Mouse (Mus musculus) olfactory bulb, adult 2 months (tissue): ENCODE measurements around the gene Nmt1. TPM values are rescaled to one million over a fixed set of nuclear protein-coding genes. Genes with fewer than 3 reads are reported as not detected.

ENCODE experiments used
- H3K27ac ChIP-seq: fragments of 200-500 bp; 2 replicates; pipeline ENCODE4 v1.5.1; 2012; ENCODE audit warnings: low read depth, low read length; ENCODE audit not compliant: insufficient read depth
- H3K4me1 ChIP-seq: fragments of 200-500 bp; 2 replicates; pipeline ENCODE4 v1.6.1; 2012; ENCODE audit warnings: low read length; ENCODE audit not compliant: control insufficient read depth, insufficient read depth
- H3K4me3 ChIP-seq: fragments of 200-500 bp; 2 replicates; pipeline ENCODE4 v1.5.1; 2012; ENCODE audit warnings: mild to moderate bottlenecking, low read depth, low read length, moderate library complexity; ENCODE audit not compliant: insufficient read depth
- CTCF ChIP-seq: fragments of 200-500 bp; IDR thresholded peaks from 2 replicates; pipeline ENCODE4 v1.5.1; 2012; ENCODE audit warnings: low read depth, mild to moderate bottlenecking, low read length, moderate library complexity; ENCODE audit not compliant: insufficient read depth
- POLR2A ChIP-seq: fragments of 200-500 bp; IDR thresholded peaks from 2 replicates; pipeline ENCODE4 v1.6.1; 2012; ENCODE audit warnings: mild to moderate bottlenecking, low read depth, low read length, moderate library complexity; ENCODE audit not compliant: insufficient read depth
- WGBS: fragments of 180-500 bp; shearing (Covaris S2); methylation state at CpG from one replicate; pipeline ENCODE4 v1.1.7; 2018; 5-methylcytosine and 5-hydroxymethylcytosine counted together
- polyA plus RNA-seq: library from polyadenylated mRNA; stranded (reverse); fragments of >200 nt; gene quantifications from 2 replicates; pipeline ENCODE4 v1.2.4, GENCODE M21; 2012; ENCODE audit warnings: low replicate concordance; ENCODE audit not compliant: missing spikeins, insufficient read depth, insufficient read length

Nmt1 gene
- polyA plus RNA-seq, 1 experiment = 557 TPM

- no peak overlapping the region for H3K4me3 ChIP-seq
- H3K4me1 ChIP-seq = peaks cover 17% of the 10 kb centered on the region
- H3K27ac ChIP-seq = no peak overlapping the region
- no peak for TF ChIP-seq CTCF
- TF ChIP-seq POLR2A = no peak
- 86% methylated on average over 8 of the region's 8 CpGs for WGBS
Observed at GRCm38 (mm10) chr11:103076581-103076980, 48.6 kb downstream of the Nmt1 start.

- no peak overlapping the region for H3K4me3 ChIP-seq
- H3K27ac ChIP-seq = no peak overlapping the region
- 89% methylated on average over 11 of the region's 11 CpGs for WGBS
- TF ChIP-seq POLR2A (no peak), CTCF (no peak)
- peaks cover 17% of the 10 kb centered on the region for H3K4me1 ChIP-seq
Observed at GRCm38 (mm10) chr11:103078131-103078530, 50.1 kb downstream of the Nmt1 start.

DNA sequence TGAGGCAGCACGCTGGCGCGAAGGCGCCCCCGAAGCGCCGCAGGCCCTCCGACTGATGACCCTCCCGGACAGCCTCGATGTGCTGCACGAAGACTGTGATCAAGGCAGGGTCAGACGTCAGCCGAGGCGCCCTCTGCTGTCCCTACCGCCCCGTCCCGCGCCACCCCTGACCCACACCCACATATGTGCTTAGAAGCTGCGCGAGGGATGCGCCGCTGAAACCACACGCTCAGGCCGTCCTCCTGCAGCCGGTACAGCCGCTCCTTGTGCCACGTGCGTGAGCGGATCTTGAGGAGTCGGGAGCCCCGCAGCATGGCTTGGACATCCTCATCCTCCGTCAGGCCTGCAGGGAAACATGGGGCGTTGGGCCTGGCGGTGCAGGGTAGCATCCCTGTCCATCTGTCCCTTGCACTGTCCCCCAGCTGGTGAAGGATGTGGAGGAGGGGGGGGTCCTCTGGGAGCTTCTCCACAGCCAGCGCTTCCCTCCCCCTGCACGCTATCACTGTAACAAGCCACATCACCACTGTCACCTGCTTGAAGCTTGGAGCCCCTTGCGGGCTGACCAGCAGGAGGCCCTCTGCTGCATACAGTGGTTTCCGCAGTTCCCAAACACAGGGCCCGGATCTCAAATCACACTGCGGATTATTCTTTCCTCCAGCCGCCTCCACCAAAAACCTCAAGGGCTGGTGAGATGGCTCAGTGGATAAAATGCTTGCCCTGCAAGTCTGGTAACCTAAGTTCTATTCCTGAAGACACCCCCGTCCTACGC is 52.5 kb downstream of the Nmt1 start:
- Histone ChIP-seq H3K4me3 (no peak overlapping the region), H3K27ac (no peak overlapping the region), H3K4me1 (peaks cover 10% of the 10 kb centered on the region)
- 18% methylated on average over 43 of the region's 43 CpGs for WGBS
- TF ChIP-seq CTCF = no peak
- TF ChIP-seq POLR2A = no peak

DNA sequence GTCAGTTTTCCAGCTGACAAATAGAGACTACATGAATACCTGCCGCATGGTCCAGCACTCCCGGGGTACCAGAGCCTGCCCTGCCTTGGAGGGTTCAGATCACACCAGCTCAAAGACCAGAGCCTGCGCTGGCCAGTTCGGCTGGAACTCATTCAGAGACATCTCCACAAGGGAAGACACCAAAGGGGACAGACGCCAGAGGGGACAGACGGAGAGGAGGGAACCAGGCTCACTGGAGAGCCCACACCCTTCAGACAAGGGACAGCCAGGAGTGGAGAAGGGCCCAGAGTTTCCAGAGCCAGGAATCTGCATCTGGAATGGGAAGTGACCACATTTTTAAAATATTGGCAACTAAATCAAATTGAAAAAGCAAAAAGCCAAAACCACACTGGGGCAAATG is 53.6 kb downstream of the Nmt1 start:
- H3K4me1 ChIP-seq = peaks cover 10% of the 10 kb centered on the region
- TF ChIP-seq CTCF = no peak
- TF ChIP-seq POLR2A = no peak
- no peak overlapping the region for H3K4me3 ChIP-seq
- H3K27ac ChIP-seq = no peak overlapping the region
- 75% methylated on average over 6 of the region's 6 CpGs for WGBS

DNA sequence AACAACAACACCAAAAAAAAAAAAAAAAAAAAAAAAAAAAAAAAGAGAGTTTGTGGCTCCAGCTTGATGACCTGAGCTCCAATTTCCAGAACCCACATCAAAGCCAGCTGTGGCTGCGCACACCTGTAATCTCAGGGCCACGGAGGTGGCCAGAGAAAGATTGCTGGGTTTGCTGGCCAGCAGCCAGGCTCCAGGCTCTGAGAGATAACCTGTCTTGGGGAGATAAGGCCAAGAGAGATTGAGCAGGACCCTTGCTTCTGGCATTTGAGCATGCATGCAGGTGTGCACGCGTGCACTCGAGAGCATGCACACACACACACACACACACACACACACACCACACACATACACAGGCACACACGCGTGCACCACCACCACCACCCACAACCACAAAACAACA is 65.3 kb downstream of the Nmt1 start:
- peaks cover 10% of the 10 kb centered on the region for H3K4me1 ChIP-seq
- no peak overlapping the region for H3K27ac ChIP-seq
- H3K4me3 ChIP-seq = no peak overlapping the region
- WGBS = 96% methylated on average over 7 of the region's 7 CpGs
- TF ChIP-seq POLR2A (no peak), CTCF (no peak)

DNA sequence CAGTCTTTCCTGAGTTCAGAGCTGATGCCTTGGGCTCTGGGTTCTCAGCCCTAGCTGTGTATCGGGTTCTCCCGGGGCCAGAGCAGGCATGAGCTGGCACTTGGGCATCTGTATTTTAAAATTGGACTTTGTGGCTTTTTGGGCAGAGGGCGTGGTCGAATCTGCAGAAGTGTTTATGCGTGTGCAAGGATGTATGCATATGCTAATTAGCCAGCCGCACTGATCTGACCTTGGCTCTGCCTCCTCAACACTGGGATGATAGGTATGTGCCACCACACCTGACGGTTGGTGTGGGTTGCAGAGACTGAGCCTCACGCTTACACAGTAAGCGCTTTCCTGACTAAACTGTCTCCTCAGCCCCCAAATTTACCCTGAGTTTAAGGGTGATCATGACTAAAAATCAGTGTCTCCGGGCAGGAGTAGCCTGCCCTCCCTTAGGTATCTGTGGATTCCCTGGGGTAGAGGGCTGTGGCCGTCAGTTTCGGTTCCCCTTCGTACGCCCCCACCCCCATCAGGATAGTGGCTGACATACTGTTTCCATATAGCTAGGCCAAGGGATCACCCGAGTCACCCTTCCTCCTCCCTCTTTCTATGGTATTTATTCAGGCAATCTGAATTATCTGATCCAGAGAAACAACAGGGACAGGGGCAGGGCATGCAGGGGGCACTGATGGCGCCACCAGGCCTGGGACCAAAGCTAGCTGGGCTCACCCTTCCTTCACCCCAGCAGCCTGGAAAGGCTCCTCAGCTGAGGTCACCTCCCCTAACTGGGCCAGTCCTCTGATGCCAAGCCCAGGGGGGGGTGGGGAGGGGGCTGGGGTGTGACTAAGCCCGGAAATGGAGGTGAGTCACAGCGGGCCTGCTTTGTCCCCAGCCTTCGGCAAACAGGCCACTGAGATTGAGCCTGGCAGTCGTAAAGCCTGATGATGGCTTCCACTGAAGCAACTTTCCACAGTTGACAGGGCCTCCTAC is 66.2 kb downstream of the Nmt1 start:
- Histone ChIP-seq H3K4me3 (no peak overlapping the region), H3K27ac (no peak overlapping the region), H3K4me1 (peaks cover 10% of the 10 kb centered on the region)
- WGBS = 79% methylated on average over 20 of the region's 20 CpGs
- no peak for TF ChIP-seq POLR2A
- TF ChIP-seq CTCF = no peak

DNA sequence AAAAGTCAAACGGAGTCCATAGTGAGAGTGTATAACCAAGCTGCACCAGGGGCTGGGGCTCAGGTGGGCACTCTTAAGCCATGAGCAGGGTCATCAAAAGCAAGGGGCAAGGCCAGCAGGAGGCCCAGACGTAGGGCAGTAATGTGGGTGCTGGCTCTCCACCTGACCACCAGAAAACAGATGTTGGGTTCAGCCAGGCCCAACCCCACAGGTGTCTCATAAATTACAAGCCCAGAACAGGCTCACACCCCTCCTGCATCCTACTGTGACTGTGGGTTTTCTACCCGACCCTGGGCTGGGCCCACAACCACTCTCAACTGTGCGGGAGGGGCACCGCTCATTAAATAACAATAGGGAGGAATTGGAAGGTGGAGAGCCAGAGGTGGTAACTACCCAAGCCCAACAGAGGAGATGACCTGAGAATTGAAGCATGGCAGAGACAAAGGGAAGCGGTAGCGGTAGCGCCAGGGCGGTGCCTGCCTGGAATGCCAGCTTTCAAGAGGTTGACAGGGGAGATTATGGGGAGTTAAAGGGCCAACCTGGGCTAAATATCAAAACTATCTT is 67.2 kb downstream of the Nmt1 start:
- Histone ChIP-seq H3K4me3 (no peak overlapping the region), H3K4me1 (peaks cover 10% of the 10 kb centered on the region), H3K27ac (no peak overlapping the region)
- TF ChIP-seq POLR2A (no peak), CTCF (no peak)
- 79% methylated on average over 9 of the region's 9 CpGs for whole genome bisulfite sequencing

- Histone ChIP-seq H3K27ac (no peak overlapping the region), H3K4me3 (no peak overlapping the region), H3K4me1 (peaks cover 10% of the 10 kb centered on the region)
- no peak for TF ChIP-seq CTCF
- TF ChIP-seq POLR2A = no peak
- whole genome bisulfite sequencing = 91% methylated on average over 6 of the region's 6 CpGs
Observed at GRCm38 (mm10) chr11:103095801-103096200, 67.8 kb downstream of the Nmt1 start.
